Mouse (Mus musculus) gastrocnemius, postnatal 25 days (tissue): ENCODE results near the gene Nisch. TPM values are rescaled to one million over a fixed set of nuclear protein-coding genes. Genes with fewer than 3 reads are reported as not detected.

ENCODE experiments used
- DNase-seq: peaks from one replicate; pipeline ENCODE4 v3.0.0; 2022
- total RNA-seq, 2 experiments: library from RNA; stranded (reverse); gene quantifications; 1 replicate in 1 of 2; 2 replicates in 1 of 2; pipeline ENCODE4 v1.2.3; 2021

Nisch gene
- total RNA-seq, 2 experiments from 2014 or later = 63.7 to 67.7 TPM

DNA sequence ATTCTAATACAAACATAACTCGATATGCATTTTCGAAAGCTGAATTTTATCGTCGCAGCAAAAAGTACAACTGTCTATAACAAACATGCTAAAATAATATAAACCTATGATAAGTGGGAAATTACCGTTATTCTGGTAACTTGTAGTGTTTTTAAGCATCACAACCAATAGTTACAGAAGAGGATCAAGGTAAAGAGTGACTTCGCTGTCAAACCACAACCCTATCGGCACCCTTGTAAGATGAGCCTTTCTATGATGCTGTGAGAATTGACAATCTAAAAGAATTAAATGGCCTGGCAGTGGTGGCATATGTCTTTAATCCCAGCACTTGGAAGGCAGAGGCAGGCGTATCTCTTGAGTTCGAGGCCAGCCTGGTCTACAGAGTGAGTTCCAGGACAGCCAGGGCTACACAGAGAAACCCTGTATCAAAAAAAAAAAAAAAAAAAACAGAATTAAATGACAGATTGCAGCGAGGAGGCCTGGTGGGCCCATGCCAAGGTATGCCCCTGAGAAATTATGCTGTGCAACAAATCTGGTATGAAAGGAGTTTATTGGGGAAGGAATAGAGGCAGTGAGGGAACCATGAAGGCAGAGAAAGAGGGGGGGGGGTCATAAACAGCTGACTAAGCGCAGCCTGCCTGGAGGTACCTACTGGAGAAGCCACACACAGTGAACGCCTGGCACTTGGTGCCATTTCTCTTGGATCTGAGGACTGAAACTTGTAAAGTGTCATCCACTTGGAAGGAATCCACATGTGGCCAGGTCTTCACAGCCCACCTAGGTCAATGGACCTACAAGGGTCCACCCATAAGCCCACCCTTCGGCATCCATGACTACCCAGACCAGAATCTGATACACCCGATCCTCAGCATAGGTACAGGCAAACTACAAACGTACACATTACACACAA is 87.2 kb downstream of the Nisch start:
- DNase-seq = peak; percentile 8

- DNase-seq = peak; percentile 97
Observed at GRCm38 (mm10) chr14:31128826-31129219, 87.9 kb downstream of the Nisch start, which contains the start of gene Smim4. Gene Smim4, minus strand, starts transcription at chr14:31128956.

DNA sequence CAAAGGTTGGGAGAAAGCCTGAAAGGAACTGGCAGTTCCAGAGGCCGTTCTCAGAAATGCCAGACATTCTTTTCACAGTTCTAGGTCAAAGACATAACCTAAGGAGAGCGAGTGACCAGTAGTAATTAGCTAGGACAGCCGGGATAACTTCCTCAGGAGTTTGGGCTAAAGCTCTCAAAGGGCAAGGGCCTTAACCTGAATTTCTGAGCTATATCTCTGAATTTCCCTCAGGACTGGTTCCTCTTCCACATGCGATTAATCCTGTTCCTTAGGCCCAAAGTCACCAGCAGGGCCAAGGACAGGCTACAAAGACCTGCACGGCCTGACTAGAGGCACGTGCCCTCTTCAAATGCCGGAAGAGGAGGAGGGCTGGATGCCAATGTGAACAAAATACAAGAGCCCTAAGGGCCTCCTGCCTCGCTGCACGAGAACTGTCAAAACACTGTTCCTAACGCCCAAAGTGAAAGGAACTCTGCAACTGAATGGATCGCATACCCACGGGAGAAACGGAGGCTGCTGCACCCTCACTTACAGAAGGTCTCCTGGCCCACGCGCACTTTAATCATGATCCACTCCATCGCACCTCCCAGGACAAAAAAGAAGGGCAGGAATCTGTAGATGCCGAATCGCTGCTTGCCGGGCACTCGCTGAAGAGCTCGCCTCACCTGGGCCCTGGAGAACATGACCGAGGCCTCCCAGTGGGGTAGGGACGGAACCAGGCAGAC is 88.5 kb downstream of the Nisch start:
- peak; percentile 14 for DNase-seq

- DNase-seq = no peak
Observed at GRCm38 (mm10) chr14:31126826-31127225, 89.9 kb downstream of the Nisch start.

GRCm38 (mm10) chr14:31125106-31126075 is 91.4 kb downstream of the Nisch start:
- peak; percentile 43 for DNase-seq

Other genes with a start within 250 kb of the Nisch start
- 10 to 100 TPM; 11.5 to 13.7 TPM for gene Glt8d1, start 215.5 kb downstream of the Nisch start, total RNA-seq
- 100 to 1,000 TPM; 120 to 128 TPM for gene Spcs1, start 215.3 kb downstream of the Nisch start, total RNA-seq
- gene Pbrm1, start 197.8 kb downstream of the Nisch start, total RNA-seq = 10 to 100 TPM; 39.4 to 46.2 TPM
- 10 to 100 TPM; 23.7 to 27.3 TPM for gene Gnl3, start 197.8 kb downstream of the Nisch start, total RNA-seq
- 10 to 100 TPM; 37.6 to 43.8 TPM for gene Smim4, start 88.0 kb downstream of the Nisch start, total RNA-seq
- gene Nt5dc2, start 85.9 kb downstream of the Nisch start, total RNA-seq = 1 to 10 TPM; 2.6 to 4.1 TPM
- 10 to 100 TPM; 15.8 to 26.6 TPM for gene Stab1, start 48.3 kb downstream of the Nisch start, total RNA-seq
- gene Tnnc1, start 8.6 kb downstream of the Nisch start, total RNA-seq = 100 to 1,000 TPM; 137 to 627 TPM
- 1 to 10 TPM; 6.0 to 6.1 TPM for gene Sema3g, start 914 bp upstream of the Nisch start, total RNA-seq
- 1 to 10 TPM; 5.2 to 6.3 TPM for gene Phf7, start 34.4 kb upstream of the Nisch start, total RNA-seq
- 10 to 100 TPM; 41.2 to 43.0 TPM for gene Bap1, start 34.5 kb upstream of the Nisch start, total RNA-seq
- gene Dnah1, start 107.0 kb upstream of the Nisch start, total RNA-seq = under 1 TPM; 0.16 to 0.18 TPM
- 10 to 100 TPM; 28.4 to 29.3 TPM for gene Capn7, start 119.7 kb upstream of the Nisch start, total RNA-seq
- gene Sh3bp5, start 219.1 kb upstream of the Nisch start, total RNA-seq = 10 to 100 TPM; 33.9 to 46.8 TPM